Mouse (Mus musculus): ENCODE measurements at regions not wholly inside any gene's neighbourhood (a gene's known extent, or its start where the extent isn't known, plus 50 kb on each side); places are given as distances from the start of the nearest gene placed in this dataset.

- TF ChIP-seq CTCF (IDR thresholded peaks at IDR 0.05; ENCODE audit: low read depth, low read length), result no peak
- TF ChIP-seq POLR2A (IDR thresholded peaks at IDR 0.05; ENCODE audit: borderline replicate concordance, low read depth, low read length), result no peak
These were observed 186.7 kb upstream of the Kit start for GRCm38 (mm10) chr5:75387886-75388454.

Data from bone marrow macrophage, adult 2 months (primary cell).